Mouse (Mus musculus): ENCODE data around the gene Fam169a. TPM values are rescaled to one million over a fixed set of nuclear protein-coding genes. Genes with fewer than 3 reads are reported as not detected.
"Not testable (repeated sequence)": the region's sequence is repeated elsewhere in the genome, so short reads cannot be mapped to it uniquely, and the experiment has no call there.

The Fam169a gene
- polyA plus RNA-seq, 1 experiment from 2014 or later: 37.9 TPM

DNA sequence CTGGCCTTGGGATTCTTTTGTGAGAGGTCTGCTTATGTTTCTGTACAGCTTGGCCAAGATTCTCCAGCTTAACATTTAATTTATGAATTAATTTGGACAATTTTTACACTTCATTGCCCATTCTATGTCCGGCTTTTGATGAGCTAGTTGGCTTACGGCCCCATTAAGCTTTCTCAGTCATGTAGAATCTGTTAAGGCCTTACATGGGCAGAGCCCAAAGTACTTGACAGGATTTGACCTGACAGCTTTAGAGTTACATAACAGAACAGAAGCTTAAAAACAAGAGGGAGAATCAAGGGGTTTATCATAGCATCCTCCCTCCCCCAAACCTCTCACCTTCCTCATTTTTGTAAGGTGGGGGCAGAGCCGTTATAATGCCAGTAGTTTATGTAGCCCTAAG is 21.1 kb downstream of the Fam169a start:
- Histone ChIP-seq H3K4me2 (ENCODE audit: low read length) (no peak overlapping the region), H3K9ac (replicated peaks; ENCODE audit: low read length) (no peak overlapping the region), H3K27ac (replicated peaks; ENCODE audit: low read depth, low read length) (no peak overlapping the region), H3K27me3 (ENCODE audit: control insufficient read depth, insufficient read depth, low read length) (no peaks in the 10 kb centered on the region), H3K9me3 (ENCODE audit: control insufficient read depth, low read length) (no peaks in the 10 kb centered on the region), H3K36me3 (ENCODE audit: control insufficient read depth, insufficient read depth, low read length) (no peaks in the 10 kb centered on the region), H3K4me1 (ENCODE audit: control insufficient read depth, insufficient read depth, low read length) (no peaks in the 10 kb centered on the region), H3K4me3 (replicated peaks; ENCODE audit: low read depth, low read length) (no peak overlapping the region)
- no peak for ATAC-seq (ENCODE audit: low FRiP score, low TSS enrichment)
- DNase-seq: no peak
- 59% methylated on average over 3 of the region's 3 CpGs for WGBS

DNA sequence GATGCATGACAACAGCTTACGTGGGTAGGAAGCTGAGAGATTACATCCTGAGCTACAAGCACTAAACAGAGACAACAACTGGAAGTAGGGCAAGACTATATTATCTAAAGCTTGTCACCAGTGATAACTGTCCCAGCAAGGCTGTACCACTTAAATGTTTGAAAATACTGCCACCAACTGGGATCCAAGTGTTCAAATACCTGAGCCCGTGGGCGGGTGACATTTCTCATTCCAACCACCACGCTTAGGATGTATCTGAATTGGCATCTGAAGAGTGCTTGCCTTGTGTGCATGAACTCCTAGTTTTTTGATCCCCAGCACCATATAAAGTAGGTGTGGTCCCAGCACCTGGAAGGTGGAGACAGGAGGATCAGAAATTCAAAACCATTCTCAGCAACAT is 28.6 kb downstream of the Fam169a start:
- H3K27ac ChIP-seq (replicated peaks; ENCODE audit: low read depth, low read length): no peak overlapping the region
- DNase-seq: no peak
- no peak for ATAC-seq (ENCODE audit: low FRiP score, low TSS enrichment)
- no peaks in the 10 kb centered on the region for H3K9me3 ChIP-seq (ENCODE audit: control insufficient read depth, low read length)
- no peaks in the 10 kb centered on the region for H3K4me1 ChIP-seq (ENCODE audit: control insufficient read depth, insufficient read depth, low read length)
- WGBS: 95% methylated on average over 4 of the region's 4 CpGs
- H3K9ac ChIP-seq (replicated peaks; ENCODE audit: low read length): no peak overlapping the region
- no peak overlapping the region for H3K4me3 ChIP-seq (replicated peaks; ENCODE audit: low read depth, low read length)
- H3K36me3 ChIP-seq (ENCODE audit: control insufficient read depth, insufficient read depth, low read length): peaks cover 14% of the 10 kb centered on the region; the same call in 1 of the 2 replicates
- no peak overlapping the region for H3K4me2 ChIP-seq (ENCODE audit: low read length)
- H3K27me3 ChIP-seq (ENCODE audit: control insufficient read depth, insufficient read depth, low read length): no peaks in the 10 kb centered on the region

GRCm38 (mm10) chr13:97099187-97099852 is 32.2 kb downstream of the Fam169a start, which contains the start of gene Gm6169:
TSS of gene Gm6169 (minus strand) at chr13:97099237.
- WGBS: 82% methylated on average over 22 of the region's 22 CpGs
- DNase-seq (peak; percentile 84), ATAC-seq (ENCODE audit: low FRiP score, low TSS enrichment) (no peak)
- H3K4me2 ChIP-seq (ENCODE audit: low read length): no peak within 1 kb of the TSS
- no peaks in the 10 kb centered on the region for H3K9me3 ChIP-seq (ENCODE audit: control insufficient read depth, low read length)
- peaks cover 7% of the 10 kb centered on the region; the same call in 1 of the 2 replicates for H3K36me3 ChIP-seq (ENCODE audit: control insufficient read depth, insufficient read depth, low read length)
- no peaks in the 10 kb centered on the region for H3K27me3 ChIP-seq (ENCODE audit: control insufficient read depth, insufficient read depth, low read length)
- no peak within 1 kb of the TSS for H3K4me3 ChIP-seq (replicated peaks; ENCODE audit: low read depth, low read length)
- H3K4me1 ChIP-seq (ENCODE audit: control insufficient read depth, insufficient read depth, low read length): no peaks in the 10 kb centered on the region
- H3K27ac ChIP-seq (replicated peaks; ENCODE audit: low read depth, low read length): no peak within 1 kb of the TSS
- H3K9ac ChIP-seq (replicated peaks; ENCODE audit: low read length): no peak within 1 kb of the TSS

- H3K4me3 ChIP-seq (replicated peaks; ENCODE audit: low read depth, low read length): no peak overlapping the region
- no peaks in the 10 kb centered on the region for H3K27me3 ChIP-seq (ENCODE audit: control insufficient read depth, insufficient read depth, low read length)
- H3K9me3 ChIP-seq (ENCODE audit: control insufficient read depth, low read length): no peaks in the 10 kb centered on the region
- H3K4me1 ChIP-seq (ENCODE audit: control insufficient read depth, insufficient read depth, low read length): no peaks in the 10 kb centered on the region
- peaks cover 7% of the 10 kb centered on the region; the same call in 1 of the 2 replicates for H3K36me3 ChIP-seq (ENCODE audit: control insufficient read depth, insufficient read depth, low read length)
- 76% methylated on average over 7 of the region's 7 CpGs for WGBS
- no peak for ATAC-seq (ENCODE audit: low FRiP score, low TSS enrichment)
- no peak overlapping the region for H3K9ac ChIP-seq (replicated peaks; ENCODE audit: low read length)
- H3K27ac ChIP-seq (replicated peaks; ENCODE audit: low read depth, low read length): no peak overlapping the region
- DNase-seq: no peak
- no peak overlapping the region for H3K4me2 ChIP-seq (ENCODE audit: low read length)
Observed at GRCm38 (mm10) chr13:97104996-97105395, 37.9 kb downstream of the Fam169a start.

DNA sequence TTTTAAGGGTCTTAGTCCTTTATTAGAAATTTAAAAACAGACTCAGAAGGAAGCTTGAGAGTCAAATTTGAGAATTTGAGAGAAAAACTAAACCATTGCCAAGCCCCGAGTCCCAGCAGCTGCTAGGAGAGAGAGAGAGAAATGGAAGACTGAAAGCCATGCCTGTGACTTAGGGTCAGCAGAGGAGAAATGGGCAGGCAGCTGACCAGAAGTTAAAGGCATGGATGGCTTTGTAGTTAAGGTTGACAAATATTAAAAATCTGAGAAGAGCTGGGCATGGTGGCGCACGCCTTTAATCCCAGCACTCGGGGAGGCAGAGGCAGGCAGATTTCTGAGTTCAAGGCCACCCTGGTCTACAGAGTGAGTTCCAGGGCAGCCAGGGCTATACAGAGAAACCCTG is 40.6 kb downstream of the Fam169a start:
- ATAC-seq (ENCODE audit: low FRiP score, low TSS enrichment); H3K4me2 ChIP-seq (ENCODE audit: low read length); H3K9me3 ChIP-seq (ENCODE audit: control insufficient read depth, low read length); H3K4me1 ChIP-seq (ENCODE audit: control insufficient read depth, insufficient read depth, low read length); H3K27me3 ChIP-seq (ENCODE audit: control insufficient read depth, insufficient read depth, low read length); H3K27ac ChIP-seq (replicated peaks; ENCODE audit: low read depth, low read length); H3K9ac ChIP-seq (replicated peaks; ENCODE audit: low read length); H3K4me3 ChIP-seq (replicated peaks; ENCODE audit: low read depth, low read length); DNase-seq: not testable (repeated sequence)
- peaks cover 18% of the 10 kb centered on the region; the same call in 1 of the 2 replicates for H3K36me3 ChIP-seq (ENCODE audit: control insufficient read depth, insufficient read depth, low read length)
- 97% methylated on average over 4 of the region's 4 CpGs for WGBS

DNA sequence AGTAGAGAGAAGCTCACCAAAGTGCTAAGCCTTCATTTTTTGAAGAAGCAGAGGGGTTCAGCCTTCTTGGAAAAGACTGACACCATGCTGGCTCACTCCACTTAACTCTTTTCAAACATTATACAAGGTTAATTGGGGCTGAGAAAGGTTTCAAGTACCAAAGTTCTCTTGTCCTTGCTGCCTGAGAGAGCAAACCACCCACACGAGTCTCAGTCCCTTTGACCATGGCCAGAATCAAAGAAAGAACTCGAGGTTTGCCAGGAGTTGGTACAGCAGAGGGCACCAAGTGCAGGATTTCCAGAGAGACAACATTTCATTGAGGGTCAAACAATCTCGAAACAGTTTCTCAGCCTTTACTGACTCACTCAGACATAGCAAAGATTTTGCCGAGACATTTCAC is 42.0 kb downstream of the Fam169a start:
- H3K4me1 ChIP-seq (ENCODE audit: control insufficient read depth, insufficient read depth, low read length): no peaks in the 10 kb centered on the region
- no peaks in the 10 kb centered on the region for H3K27me3 ChIP-seq (ENCODE audit: control insufficient read depth, insufficient read depth, low read length)
- H3K4me2 ChIP-seq (ENCODE audit: low read length): no peak overlapping the region
- no peak overlapping the region for H3K9ac ChIP-seq (replicated peaks; ENCODE audit: low read length)
- DNase-seq (no peak), ATAC-seq (ENCODE audit: low FRiP score, low TSS enrichment) (no peak)
- no peaks in the 10 kb centered on the region for H3K9me3 ChIP-seq (ENCODE audit: control insufficient read depth, low read length)
- peaks cover 27% of the 10 kb centered on the region; the same call in 1 of the 2 replicates for H3K36me3 ChIP-seq (ENCODE audit: control insufficient read depth, insufficient read depth, low read length)
- WGBS: 89% methylated on average over 4 of the region's 4 CpGs
- no peak overlapping the region for H3K27ac ChIP-seq (replicated peaks; ENCODE audit: low read depth, low read length)
- no peak overlapping the region for H3K4me3 ChIP-seq (replicated peaks; ENCODE audit: low read depth, low read length)

DNA sequence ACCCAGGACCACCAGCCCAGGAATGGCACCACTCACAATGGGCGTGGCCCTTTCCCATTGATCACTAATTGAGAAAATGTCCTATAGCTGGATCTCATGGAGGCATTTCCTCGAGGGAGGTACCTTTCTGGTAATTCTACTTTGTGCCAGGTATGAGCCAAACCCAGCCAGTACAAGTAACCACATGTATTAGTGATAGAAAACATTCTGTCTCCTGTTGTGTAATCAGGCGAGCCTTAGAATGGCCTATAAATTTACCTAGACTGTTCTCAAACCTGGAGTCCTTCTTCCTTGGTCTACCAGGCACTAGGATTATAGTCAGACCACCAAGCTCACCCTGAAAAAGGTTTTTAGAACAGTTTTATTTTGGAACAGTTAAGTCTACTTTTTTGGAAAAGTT is 54.3 kb downstream of the Fam169a start:
- WGBS: 85% methylated on average over 3 of the region's 3 CpGs
- no peak for DNase-seq
- no peaks in the 10 kb centered on the region for H3K9me3 ChIP-seq (ENCODE audit: control insufficient read depth, low read length)

GRCm38 (mm10) chr13:97129654-97130053 is 62.6 kb downstream of the Fam169a start:
- not testable (repeated sequence) for H3K4me3 ChIP-seq (replicated peaks; ENCODE audit: low read depth, low read length); ATAC-seq (ENCODE audit: low FRiP score, low TSS enrichment); H3K27ac ChIP-seq (replicated peaks; ENCODE audit: low read depth, low read length); DNase-seq; H3K9ac ChIP-seq (replicated peaks; ENCODE audit: low read length); H3K9me3 ChIP-seq (ENCODE audit: control insufficient read depth, low read length); H3K4me1 ChIP-seq (ENCODE audit: control insufficient read depth, insufficient read depth, low read length); H3K4me2 ChIP-seq (ENCODE audit: low read length); H3K27me3 ChIP-seq (ENCODE audit: control insufficient read depth, insufficient read depth, low read length)
- WGBS: 86% methylated on average over 2 of the region's 4 CpGs
- peaks cover 44% of the 10 kb centered on the region for H3K36me3 ChIP-seq (ENCODE audit: control insufficient read depth, insufficient read depth, low read length)

More for the DNA sequence above, 54.3 kb downstream of the Fam169a start:
- Histone ChIP-seq H3K36me3 (ENCODE audit: control insufficient read depth, insufficient read depth, low read length) (peaks cover 61% of the 10 kb centered on the region), H3K4me1 (ENCODE audit: control insufficient read depth, insufficient read depth, low read length) (no peaks in the 10 kb centered on the region), H3K27me3 (ENCODE audit: control insufficient read depth, insufficient read depth, low read length) (no peaks in the 10 kb centered on the region), H3K27ac (replicated peaks; ENCODE audit: low read depth, low read length) (no peak overlapping the region), H3K4me2 (ENCODE audit: low read length) (no peak overlapping the region), H3K9ac (replicated peaks; ENCODE audit: low read length) (no peak overlapping the region), H3K4me3 (replicated peaks; ENCODE audit: low read depth, low read length) (no peak overlapping the region)
- no peak for ATAC-seq (ENCODE audit: low FRiP score, low TSS enrichment)

GRCm38 (mm10) chr13:97130413-97130812 is 63.3 kb downstream of the Fam169a start:
- no CpG with 5 or more reads among the region's 2 CpGs for WGBS

More at GRCm38 (mm10) chr13:97130413-97130812, 63.3 kb downstream of the Fam169a start:
- not testable (repeated sequence) for H3K4me1 ChIP-seq (ENCODE audit: control insufficient read depth, insufficient read depth, low read length); H3K4me3 ChIP-seq (replicated peaks; ENCODE audit: low read depth, low read length); ATAC-seq (ENCODE audit: low FRiP score, low TSS enrichment); H3K27me3 ChIP-seq (ENCODE audit: control insufficient read depth, insufficient read depth, low read length); H3K9me3 ChIP-seq (ENCODE audit: control insufficient read depth, low read length); H3K4me2 ChIP-seq (ENCODE audit: low read length); H3K9ac ChIP-seq (replicated peaks; ENCODE audit: low read length); H3K27ac ChIP-seq (replicated peaks; ENCODE audit: low read depth, low read length); DNase-seq
- peaks cover 45% of the 10 kb centered on the region for H3K36me3 ChIP-seq (ENCODE audit: control insufficient read depth, insufficient read depth, low read length)

All from midbrain, embryonic 14.5 days (tissue).